Mouse (Mus musculus) heart, embryonic 11.5 days (tissue): ENCODE measurements at regions not wholly inside any gene's neighbourhood (a gene's known extent, or its start where the extent isn't known, plus 50 kb on each side); places are given as distances from the start of the nearest gene placed in this dataset.
"Not testable (repeated sequence)": the region's sequence is repeated elsewhere in the genome, so short reads cannot be mapped to it uniquely, and the experiment has no call there.

Experiments used
- ATAC-seq: fragments of 200-750 bp; cut with Nextera tagmentation; replicated peaks from 2 replicates; pipeline ENCODE4 v1.8.0; 2017; ENCODE audit warnings: moderate library complexity; ENCODE audit not compliant: insufficient number of reproducible peaks, low FRiP score, low TSS enrichment
- H3K27ac ChIP-seq: fragments of 300-500 bp; sonication (generic); 2 replicates; pipeline ENCODE4 v1.5.1; 2014; ENCODE audit warnings: mild to moderate bottlenecking, low read depth, low read length
- H3K27me3 ChIP-seq: fragments of 300-500 bp; sonication (generic); 2 replicates; pipeline ENCODE4 v1.6.1; 2014; ENCODE audit warnings: mild to moderate bottlenecking, low read length, mixed read lengths; ENCODE audit not compliant: control insufficient read depth, insufficient read depth
- H3K36me3 ChIP-seq: fragments of 300-500 bp; sonication (generic); 2 replicates; pipeline ENCODE4 v1.6.1; 2014; ENCODE audit warnings: mild to moderate bottlenecking, low read length, moderate library complexity, mixed read lengths; ENCODE audit not compliant: control insufficient read depth, insufficient read depth
- H3K4me1 ChIP-seq: fragments of 300-500 bp; sonication (generic); 2 replicates; pipeline ENCODE4 v1.6.1; 2014; ENCODE audit warnings: low read length; ENCODE audit not compliant: control insufficient read depth, insufficient read depth
- H3K4me2 ChIP-seq: fragments of 300-500 bp; sonication (generic); 2 replicates; pipeline ENCODE4 v1.6.1; 2014; ENCODE audit warnings: mild to moderate bottlenecking, moderate library complexity
- H3K4me3 ChIP-seq: fragments of 300-500 bp; sonication (generic); 2 replicates; pipeline ENCODE4 v1.5.1; 2014; ENCODE audit warnings: low read depth, low read length
- H3K9ac ChIP-seq: fragments of 300-500 bp; sonication (generic); 2 replicates; pipeline ENCODE4 v1.6.1; 2014; ENCODE audit warnings: mild to moderate bottlenecking, low read depth, low read length, moderate library complexity
- H3K9me3 ChIP-seq: fragments of 300-500 bp; sonication (generic); replicated peaks from 2 replicates; pipeline ENCODE4 v1.6.1; 2016; ENCODE audit warnings: low read length; ENCODE audit not compliant: control insufficient read depth
- WGBS: fragments of 180-500 bp; shearing (Covaris S2); extraction: QIAGEN DNeasy Blood & Tissue Kit; methylation state at CpG from one replicate; pipeline ENCODE4 v1.1.7; 2014; ENCODE audit not compliant: insufficient replicate concordance; 5-methylcytosine and 5-hydroxymethylcytosine counted together

- Histone ChIP-seq H3K4me3 (no peak overlapping the region), H3K36me3 (no peaks in the 10 kb centered on the region), H3K27me3 (no peaks in the 10 kb centered on the region), H3K4me2 (no peak overlapping the region), H3K9ac (no peak overlapping the region), H3K27ac (no peak overlapping the region), H3K4me1 (no peaks in the 10 kb centered on the region), H3K9me3 (no peaks in the 10 kb centered on the region)
- 80% methylated on average over 2 of the region's 2 CpGs for WGBS
- no peak for ATAC-seq
Observed at GRCm38 (mm10) chr10:46719088-46719469, 1141.5 kb downstream of the Hace1 start.

- Histone ChIP-seq H3K4me1 (no peaks in the 10 kb centered on the region), H3K4me3 (no peak overlapping the region), H3K4me2 (no peak overlapping the region), H3K36me3 (no peaks in the 10 kb centered on the region), H3K9me3 (no peaks in the 10 kb centered on the region), H3K27me3 (no peaks in the 10 kb centered on the region), H3K27ac (no peak overlapping the region), H3K9ac (no peak overlapping the region)
- WGBS: 64% methylated on average over 2 of the region's 2 CpGs
- ATAC-seq: no peak
Observed at GRCm38 (mm10) chr10:46723666-46724065, 1146.0 kb downstream of the Hace1 start.

GRCm38 (mm10) chr10:46730601-46731000 is 1153.0 kb downstream of the Hace1 start:
- WGBS: 59% methylated on average over 1 of the region's 1 CpGs
- Histone ChIP-seq H3K4me3 (no peak overlapping the region), H3K9ac (no peak overlapping the region), H3K27me3 (no peaks in the 10 kb centered on the region), H3K27ac (no peak overlapping the region), H3K4me2 (no peak overlapping the region), H3K4me1 (no peaks in the 10 kb centered on the region), H3K36me3 (no peaks in the 10 kb centered on the region), H3K9me3 (no peaks in the 10 kb centered on the region)
- ATAC-seq: no peak

GRCm38 (mm10) chr10:46733760-46734265 is 1156.2 kb downstream of the Hace1 start:
- Histone ChIP-seq H3K4me1 (no peaks in the 10 kb centered on the region), H3K4me2 (no peak overlapping the region), H3K9me3 (no peaks in the 10 kb centered on the region), H3K27ac (no peak overlapping the region), H3K36me3 (no peaks in the 10 kb centered on the region), H3K4me3 (no peak overlapping the region), H3K9ac (no peak overlapping the region), H3K27me3 (no peaks in the 10 kb centered on the region)
- ATAC-seq: no peak
- 34% methylated on average over 2 of the region's 2 CpGs for WGBS

GRCm38 (mm10) chr10:46741098-46741497 is 1163.5 kb downstream of the Hace1 start:
- no peaks in the 10 kb centered on the region for H3K36me3 ChIP-seq
- no peak overlapping the region for H3K4me2 ChIP-seq
- H3K9me3 ChIP-seq: 0 out of 2 replicates have a peak, but pooled peaks cover 3% of the 10 kb centered on the region
- no peak for ATAC-seq
- H3K4me3 ChIP-seq: no peak overlapping the region
- H3K27me3 ChIP-seq: no peaks in the 10 kb centered on the region
- WGBS: 75% methylated on average over 3 of the region's 3 CpGs
- H3K4me1 ChIP-seq: no peaks in the 10 kb centered on the region
- H3K9ac ChIP-seq: no peak overlapping the region
- no peak overlapping the region for H3K27ac ChIP-seq

GRCm38 (mm10) chr10:46742131-46742530 is 1164.5 kb downstream of the Hace1 start:
- 57% methylated on average over 3 of the region's 3 CpGs for WGBS
- no peaks in the 10 kb centered on the region for H3K27me3 ChIP-seq
- no peaks in the 10 kb centered on the region for H3K36me3 ChIP-seq
- H3K9ac ChIP-seq: no peak overlapping the region
- H3K9me3 ChIP-seq: 0 out of 2 replicates have a peak, but pooled peaks cover 3% of the 10 kb centered on the region
- no peak overlapping the region for H3K4me2 ChIP-seq
- no peak overlapping the region for H3K4me3 ChIP-seq
- no peak for ATAC-seq
- H3K4me1 ChIP-seq: no peaks in the 10 kb centered on the region
- no peak overlapping the region for H3K27ac ChIP-seq

- no peak overlapping the region for H3K4me3 ChIP-seq
- no peak overlapping the region for H3K27ac ChIP-seq
- 76% methylated on average over 1 of the region's 1 CpGs for WGBS
- H3K27me3 ChIP-seq: no peaks in the 10 kb centered on the region
- no peaks in the 10 kb centered on the region for H3K9me3 ChIP-seq
- no peak overlapping the region for H3K4me2 ChIP-seq
- H3K4me1 ChIP-seq: no peaks in the 10 kb centered on the region
- no peak for ATAC-seq
- H3K9ac ChIP-seq: no peak overlapping the region
- no peaks in the 10 kb centered on the region for H3K36me3 ChIP-seq
Observed at GRCm38 (mm10) chr10:46760923-46761322, 1183.3 kb downstream of the Hace1 start.

- Histone ChIP-seq H3K4me1 (no peaks in the 10 kb centered on the region), H3K27me3 (no peaks in the 10 kb centered on the region), H3K9ac (no peak overlapping the region), H3K9me3 (no peaks in the 10 kb centered on the region), H3K27ac (no peak overlapping the region), H3K4me2 (no peak overlapping the region), H3K36me3 (no peaks in the 10 kb centered on the region), H3K4me3 (no peak overlapping the region)
- 73% methylated on average over 2 of the region's 2 CpGs for WGBS
- no peak for ATAC-seq
Observed at GRCm38 (mm10) chr10:46778729-46779128, 1201.1 kb downstream of the Hace1 start.

- not testable (repeated sequence) for H3K9ac ChIP-seq, H3K9me3 ChIP-seq, H3K4me2 ChIP-seq, H3K4me3 ChIP-seq, H3K4me1 ChIP-seq, H3K36me3 ChIP-seq, H3K27me3 ChIP-seq
- peak; percentile 55; the same call in 1 of the 2 replicates for ATAC-seq
- whole genome bisulfite sequencing: 17% methylated on average over 7 of the region's 7 CpGs
- H3K27ac ChIP-seq: peak overlapping the region; percentile 73
Observed at GRCm38 (mm10) chr10:46785723-46786122, 1208.1 kb downstream of the Hace1 start.
